Mouse (Mus musculus) liver, embryonic 14.5 days (tissue): Measurements from ENCODE around the gene Ramp1. TPM values are rescaled to one million over a fixed set of nuclear protein-coding genes. Genes with fewer than 3 reads are reported as not detected.

Experiments used
- ATAC-seq: fragments of 200-750 bp; cut with Nextera tagmentation; 2 replicates; pipeline ENCODE4 v1.8.0; 2017; ENCODE audit warnings: moderate number of reproducible peaks, mild to moderate bottlenecking, moderate library complexity; ENCODE audit not compliant: insufficient read depth
- DNase-seq, 3 experiments: peaks; one replicate each; pipeline ENCODE4 v3.0.0-alpha.2; 2012 to 2013; ENCODE audit warnings: low read depth in 3 of 3, low spot score in 3 of 3
- H3K27ac ChIP-seq: fragments of 300-500 bp; sonication (generic); 2 replicates; pipeline ENCODE4 v1.5.1; 2014; ENCODE audit warnings: moderate library complexity, mild to moderate bottlenecking, control low read depth, inconsistent platforms
- H3K27me3 ChIP-seq: fragments of 300-500 bp; sonication (generic); 2 replicates; pipeline ENCODE4 v1.6.1; 2014; ENCODE audit warnings: mild to moderate bottlenecking, low read length, moderate library complexity; ENCODE audit not compliant: control insufficient read depth, insufficient read depth
- H3K36me3 ChIP-seq: fragments of 300-500 bp; sonication (generic); replicated peaks from 2 replicates; pipeline ENCODE4 v1.6.1; 2014; ENCODE audit warnings: low read depth; ENCODE audit not compliant: control insufficient read depth, insufficient read depth
- H3K4me1 ChIP-seq, 2 experiments: fragments of 200-500 bp in 1 of 2; fragments of 300-500 bp in 1 of 2; sonication (generic) in 1 of 2; replicated peaks; 2 replicates each; pipeline ENCODE4 v1.6.1; 2012 to 2014; ENCODE audit warnings: antibody characterized with exemption in 1 of 2, inconsistent platforms in 1 of 2, low read length in 1 of 2; ENCODE audit not compliant: control insufficient read depth in 2 of 2, insufficient read depth in 2 of 2
- H3K4me2 ChIP-seq: fragments of 300-500 bp; sonication (generic); 2 replicates; pipeline ENCODE4 v1.6.1; 2014; ENCODE audit warnings: low read depth, mild to moderate bottlenecking, control low read depth, moderate library complexity
- H3K4me3 ChIP-seq, 2 experiments: fragments of 200-500 bp in 1 of 2; fragments of 300-500 bp in 1 of 2; sonication (generic) in 1 of 2; 2 replicates each; pipeline ENCODE4 v1.5.1; 2012 to 2014; ENCODE audit warnings: low read depth in 2 of 2, low read length in 2 of 2, mild to moderate bottlenecking in 2 of 2, control low read depth in 1 of 2, inconsistent platforms in 1 of 2, moderate library complexity in 1 of 2; ENCODE audit not compliant: insufficient read depth in 1 of 2
- H3K9ac ChIP-seq: fragments of 300-500 bp; sonication (generic); replicated peaks from 2 replicates; pipeline ENCODE4 v1.6.1; 2014; ENCODE audit warnings: mild to moderate bottlenecking, control low read depth, moderate library complexity
- H3K9me3 ChIP-seq: fragments of 300-500 bp; sonication (generic); 2 replicates; pipeline ENCODE4 v1.6.1; 2016; ENCODE audit warnings: low read length, mixed read lengths; ENCODE audit not compliant: control insufficient read depth
- CTCF ChIP-seq: IDR thresholded peaks from 2 replicates; pipeline ENCODE4 v1.5.1; 2016; ENCODE audit warnings: antibody characterized with exemption, low read depth, control low read depth
- EP300 ChIP-seq: IDR thresholded peaks from 2 replicates; pipeline ENCODE4 v1.6.1; 2016; ENCODE audit warnings: antibody characterized with exemption, low read depth
- WGBS: fragments of 180-500 bp; shearing (Covaris S2); extraction: QIAGEN DNeasy Blood & Tissue Kit; methylation state at CpG from one replicate; pipeline ENCODE4 v1.1.7; 2014; ENCODE audit not compliant: insufficient replicate concordance; 5-methylcytosine and 5-hydroxymethylcytosine counted together
- polyA plus RNA-seq, 2 experiments: library from polyadenylated mRNA; depleted of rRNA in 1 of 2; stranded (reverse) in 1 of 2; unstranded in 1 of 2; fragments of >200 nt; fragmentation: Nextera tagmentation in 1 of 2; extraction: Ambion mirVana in 1 of 2; gene quantifications; 2 replicates each; pipeline versions ENCODE4 v1.2.1 to v1.2.3; 2012 to 2014

Gene Ramp1
- 2.4 and 2.5 TPM in 2 replicates for polyA plus RNA-seq (2012; rRNA removed)
- polyA plus RNA-seq (2014; fragmentation: Nextera tagmentation; extraction: Ambion mirVana) = 4.9 and 5.2 TPM in 2 replicates

DNA sequence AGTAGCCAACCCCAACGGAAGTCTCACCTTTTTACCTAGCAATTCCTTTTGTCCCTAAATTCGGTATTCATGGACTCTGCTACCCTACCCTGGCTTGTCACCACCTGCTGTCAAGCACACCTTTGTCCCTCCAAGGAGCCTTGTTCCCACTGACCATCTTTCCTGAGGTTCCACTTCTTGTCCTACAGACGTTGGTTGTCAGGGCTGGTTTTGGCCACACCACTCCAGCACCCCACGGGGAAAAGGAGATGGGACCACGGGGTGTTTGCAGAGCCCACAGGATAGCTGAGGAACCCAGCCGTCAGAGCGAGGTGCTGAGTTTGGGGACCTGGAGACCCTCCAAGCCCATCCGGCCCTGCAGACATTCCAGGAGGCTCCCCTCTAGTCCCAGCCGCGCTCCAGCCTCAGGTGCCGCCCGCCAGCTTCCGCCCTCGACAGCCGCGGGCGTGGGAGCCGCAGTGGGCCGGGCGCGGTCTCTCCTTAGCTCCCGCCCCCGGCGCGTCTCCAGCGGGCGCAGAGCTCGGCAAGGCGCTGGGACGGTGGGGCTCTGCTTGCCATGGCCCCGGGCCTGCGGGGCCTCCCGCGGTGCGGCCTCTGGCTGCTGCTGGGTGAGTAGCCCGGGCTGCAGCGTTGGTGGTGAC lies at the start of gene Ramp1:
Gene Ramp1 (plus strand): TSS at position 290 of the 641 bp plus-strand sequence.
- DNase-seq (no peak), ATAC-seq (peak; percentile 31; the same call in 1 of the 2 replicates)
- Histone ChIP-seq H3K36me3 (no peaks in the 10 kb centered on the region), H3K9me3 (no peaks in the 10 kb centered on the region), H3K4me2 (peak within 1 kb of the TSS; percentile 53), H3K4me1 (peaks cover 0 to 3% of the 10 kb centered on the region in 2 experiments; a peak in 1 of 4 replicates), H3K4me3 (peak within 1 kb of the TSS; percentile 26 to 30), H3K27me3 (peaks cover 8% of the 10 kb centered on the region; the same call in 1 of the 2 replicates), H3K27ac (no peak within 1 kb of the TSS), H3K9ac (no peak within 1 kb of the TSS)
- TF ChIP-seq CTCF = no peak
- no peak for TF ChIP-seq EP300
- WGBS = 2% methylated on average over 37 of the region's 37 CpGs

GRCm38 (mm10) chr1:91137036-91137435 lies 42.6 kb upstream of the Ramp1 start:
- Histone ChIP-seq H3K4me1 (no peaks in the 10 kb centered on the region), H3K27me3 (no peaks in the 10 kb centered on the region), H3K4me3 (no peak overlapping the region), H3K36me3 (no peaks in the 10 kb centered on the region), H3K9me3 (no peaks in the 10 kb centered on the region), H3K27ac (no peak overlapping the region), H3K4me2 (no peak overlapping the region), H3K9ac (no peak overlapping the region)
- WGBS = 45% methylated on average over 2 of the region's 2 CpGs
- no peak for TF ChIP-seq EP300
- TF ChIP-seq CTCF = no peak
- no peak for ATAC-seq
- no peak for DNase-seq

DNA sequence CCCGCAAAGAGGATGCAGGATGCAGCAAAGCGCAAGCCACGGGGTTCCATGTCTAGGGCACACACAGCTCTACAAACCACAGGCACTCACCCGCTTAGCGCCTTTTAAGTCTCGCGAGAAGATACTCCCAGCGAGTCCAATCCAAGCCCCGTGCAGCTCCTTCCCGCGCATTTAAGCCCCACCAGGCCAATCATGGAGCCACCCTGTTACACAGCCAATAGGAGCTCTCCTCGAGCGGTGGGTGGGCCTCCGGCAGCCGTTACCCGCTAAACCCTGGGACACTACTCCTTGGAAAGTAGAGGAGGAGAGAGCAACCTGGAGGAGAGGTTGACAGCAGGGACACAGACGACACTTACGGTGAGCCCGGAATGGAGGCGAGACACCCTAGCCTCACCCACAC lies 34.8 kb upstream of the Ramp1 start, which contains the start of gene Rbm44:
Gene Rbm44 (plus strand): TSS at position 277 of the 400 bp plus-strand sequence.
- Histone ChIP-seq H3K27me3 (no peaks in the 10 kb centered on the region), H3K4me1 (no peaks in the 10 kb centered on the region), H3K36me3 (no peaks in the 10 kb centered on the region), H3K4me2 (no peak within 1 kb of the TSS; the same call in 1 of the 2 replicates), H3K27ac (no peak within 1 kb of the TSS), H3K9me3 (no peaks in the 10 kb centered on the region), H3K9ac (no peak within 1 kb of the TSS), H3K4me3 (peak within 1 kb of the TSS; percentile 8 to 28; a peak in 3 of 4 replicates)
- TF ChIP-seq CTCF (no peak), EP300 (no peak)
- 61% methylated on average over 20 of the region's 20 CpGs for WGBS
- DNase-seq (peak in 1 of 3 experiments; percentile 29), ATAC-seq (peak; percentile 72; the same call in 1 of the 2 replicates)

GRCm38 (mm10) chr1:91151509-91151908 lies 28.1 kb upstream of the Ramp1 start:
- Histone ChIP-seq H3K36me3 (no peaks in the 10 kb centered on the region), H3K27me3 (no peaks in the 10 kb centered on the region), H3K9ac (no peak overlapping the region), H3K4me2 (no peak overlapping the region), H3K27ac (no peak overlapping the region), H3K4me3 (no peak overlapping the region), H3K9me3 (no peaks in the 10 kb centered on the region), H3K4me1 (no peaks in the 10 kb centered on the region)
- DNase-seq (no peak), ATAC-seq (no peak)
- TF ChIP-seq CTCF = no peak
- no peak for TF ChIP-seq EP300
- WGBS = 26% methylated on average over 2 of the region's 2 CpGs

GRCm38 (mm10) chr1:91166798-91167197 lies 12.8 kb upstream of the Ramp1 start:
- H3K4me2 ChIP-seq = no peak overlapping the region
- H3K9ac ChIP-seq = no peak overlapping the region
- H3K27me3 ChIP-seq = no peaks in the 10 kb centered on the region
- no peaks in the 10 kb centered on the region for H3K4me1 ChIP-seq
- no peaks in the 10 kb centered on the region for H3K9me3 ChIP-seq
- no peak overlapping the region for H3K27ac ChIP-seq
- DNase-seq = no peak
- no peak for ATAC-seq
- TF ChIP-seq CTCF = no peak
- no peak for TF ChIP-seq EP300
- 56% methylated on average over 6 of the region's 6 CpGs for WGBS
- no peak overlapping the region for H3K4me3 ChIP-seq
- H3K36me3 ChIP-seq = no peaks in the 10 kb centered on the region
